Mouse (Mus musculus): Measurements from ENCODE around the gene Abca1. TPM values are rescaled to one million over a fixed set of nuclear protein-coding genes. Genes with fewer than 3 reads are reported as not detected.

Abca1 gene
- polyA plus RNA-seq, 1 experiment from 2014 or later = 16.4 TPM

DNA sequence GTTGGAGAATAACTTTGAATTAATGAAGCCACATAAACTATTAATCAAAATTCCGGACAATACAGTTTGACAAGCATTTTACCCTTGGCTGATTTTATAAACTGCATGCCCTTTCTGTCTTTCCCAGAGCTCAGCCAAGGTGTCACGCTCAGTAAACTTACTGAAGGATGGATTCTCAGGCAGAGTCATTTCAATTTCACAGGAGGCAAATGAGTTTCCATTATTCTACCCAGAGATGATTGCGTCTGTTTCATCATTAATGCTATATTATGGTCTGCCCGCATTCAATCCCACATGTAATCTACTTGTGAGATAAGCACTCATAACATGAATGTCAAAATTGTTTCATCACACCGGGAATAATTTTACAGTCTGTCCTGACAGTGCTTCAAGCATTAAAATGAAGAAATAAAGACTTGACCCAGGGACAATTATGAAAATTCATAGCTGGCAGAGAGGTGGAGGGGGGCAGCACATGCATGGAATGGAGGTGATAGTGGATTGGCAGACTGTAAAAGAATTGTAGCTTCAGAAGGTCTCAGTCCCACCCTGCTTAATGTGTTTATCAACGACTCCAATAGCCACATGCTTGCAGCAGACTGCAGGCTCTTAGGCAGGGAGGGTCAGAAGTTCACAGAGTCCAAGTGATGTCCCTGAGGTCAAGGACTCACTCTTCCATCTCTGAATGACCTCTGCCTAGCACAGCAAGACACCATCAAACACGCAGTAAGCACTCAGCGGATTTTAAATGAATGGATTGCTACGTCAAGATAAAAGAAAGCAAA is 113.3 kb downstream of the Abca1 start:
- H3K4me3 ChIP-seq (ENCODE audit: low read depth, low read length) = no peak overlapping the region
- H3K36me3 ChIP-seq (ENCODE audit: control insufficient read depth, insufficient read depth, low read length) = peaks cover 73% of the 10 kb centered on the region
- H3K9me3 ChIP-seq (ENCODE audit: control insufficient read depth, low read length) = no peaks in the 10 kb centered on the region
- H3K4me2 ChIP-seq (ENCODE audit: low read depth, low read length) = no peak overlapping the region
- WGBS = 76% methylated on average over 9 of the region's 9 CpGs
- H3K4me1 ChIP-seq (ENCODE audit: control insufficient read depth, insufficient read depth, low read length) = no peaks in the 10 kb centered on the region
- no peak overlapping the region for H3K27ac ChIP-seq (replicated peaks; ENCODE audit: low read depth, low read length)
- H3K27me3 ChIP-seq (replicated peaks; ENCODE audit: control insufficient read depth, insufficient read depth, low read length) = no peaks in the 10 kb centered on the region
- ATAC-seq (ENCODE audit: low read depth) = no peak
- DNase-seq (ENCODE audit: low spot score) = no peak
- no peak overlapping the region for H3K9ac ChIP-seq (ENCODE audit: low read depth, low read length)

DNA sequence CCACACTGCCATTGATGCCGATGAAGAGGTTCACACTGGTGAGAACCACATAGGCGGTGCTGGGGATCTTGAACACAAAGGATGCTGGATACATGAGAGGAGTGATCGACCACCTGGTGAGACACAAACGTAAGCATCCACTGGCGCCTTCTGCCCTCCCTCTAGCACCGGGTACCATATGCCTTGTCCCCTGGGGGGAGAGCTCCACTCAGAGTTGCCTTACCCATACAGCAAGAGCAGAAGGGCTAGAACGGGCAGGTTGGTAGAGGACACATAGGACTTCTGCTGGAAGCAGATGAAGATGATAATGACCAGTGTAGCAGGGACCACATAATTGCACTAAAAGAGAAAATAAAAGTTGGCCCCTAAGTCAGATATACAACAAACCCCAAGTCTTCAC is 113.9 kb downstream of the Abca1 start:
- Histone ChIP-seq H3K36me3 (ENCODE audit: control insufficient read depth, insufficient read depth, low read length) (peaks cover 73% of the 10 kb centered on the region), H3K4me2 (ENCODE audit: low read depth, low read length) (no peak overlapping the region), H3K4me3 (ENCODE audit: low read depth, low read length) (no peak overlapping the region), H3K9ac (ENCODE audit: low read depth, low read length) (no peak overlapping the region), H3K27ac (replicated peaks; ENCODE audit: low read depth, low read length) (no peak overlapping the region), H3K27me3 (replicated peaks; ENCODE audit: control insufficient read depth, insufficient read depth, low read length) (no peaks in the 10 kb centered on the region), H3K4me1 (ENCODE audit: control insufficient read depth, insufficient read depth, low read length) (no peaks in the 10 kb centered on the region), H3K9me3 (ENCODE audit: control insufficient read depth, low read length) (no peaks in the 10 kb centered on the region)
- DNase-seq (ENCODE audit: low spot score) = no peak
- no peak for ATAC-seq (ENCODE audit: low read depth)
- 83% methylated on average over 7 of the region's 7 CpGs for WGBS

DNA sequence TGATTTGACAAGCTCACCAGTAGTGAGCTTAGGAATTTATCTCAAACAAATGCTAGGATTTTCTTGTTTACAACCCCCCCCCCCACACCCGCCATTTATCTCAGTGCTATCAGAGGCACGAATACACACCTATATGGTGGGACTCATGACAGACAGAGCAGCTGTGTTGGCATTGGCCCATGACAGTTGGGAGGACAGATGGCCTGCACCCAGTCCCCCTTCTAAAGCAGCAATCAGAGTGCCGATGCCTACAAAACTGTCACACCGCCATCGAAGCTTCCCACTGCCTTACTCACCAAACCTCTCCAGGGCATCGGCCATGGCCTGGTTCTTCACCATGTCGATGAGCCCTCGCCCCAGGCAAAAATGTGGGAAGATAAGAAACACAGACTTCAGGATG is 115.9 kb downstream of the Abca1 start:
- no peak overlapping the region for H3K27ac ChIP-seq (replicated peaks; ENCODE audit: low read depth, low read length)
- no peak overlapping the region for H3K4me2 ChIP-seq (ENCODE audit: low read depth, low read length)
- H3K9me3 ChIP-seq (ENCODE audit: control insufficient read depth, low read length) = no peaks in the 10 kb centered on the region
- H3K9ac ChIP-seq (ENCODE audit: low read depth, low read length) = no peak overlapping the region
- H3K4me3 ChIP-seq (ENCODE audit: low read depth, low read length) = no peak overlapping the region
- WGBS = 92% methylated on average over 8 of the region's 8 CpGs
- peaks cover 72% of the 10 kb centered on the region for H3K36me3 ChIP-seq (ENCODE audit: control insufficient read depth, insufficient read depth, low read length)
- DNase-seq (ENCODE audit: low spot score) (no peak), ATAC-seq (ENCODE audit: low read depth) (no peak)
- no peaks in the 10 kb centered on the region for H3K27me3 ChIP-seq (replicated peaks; ENCODE audit: control insufficient read depth, insufficient read depth, low read length)
- H3K4me1 ChIP-seq (ENCODE audit: control insufficient read depth, insufficient read depth, low read length) = no peaks in the 10 kb centered on the region

DNA sequence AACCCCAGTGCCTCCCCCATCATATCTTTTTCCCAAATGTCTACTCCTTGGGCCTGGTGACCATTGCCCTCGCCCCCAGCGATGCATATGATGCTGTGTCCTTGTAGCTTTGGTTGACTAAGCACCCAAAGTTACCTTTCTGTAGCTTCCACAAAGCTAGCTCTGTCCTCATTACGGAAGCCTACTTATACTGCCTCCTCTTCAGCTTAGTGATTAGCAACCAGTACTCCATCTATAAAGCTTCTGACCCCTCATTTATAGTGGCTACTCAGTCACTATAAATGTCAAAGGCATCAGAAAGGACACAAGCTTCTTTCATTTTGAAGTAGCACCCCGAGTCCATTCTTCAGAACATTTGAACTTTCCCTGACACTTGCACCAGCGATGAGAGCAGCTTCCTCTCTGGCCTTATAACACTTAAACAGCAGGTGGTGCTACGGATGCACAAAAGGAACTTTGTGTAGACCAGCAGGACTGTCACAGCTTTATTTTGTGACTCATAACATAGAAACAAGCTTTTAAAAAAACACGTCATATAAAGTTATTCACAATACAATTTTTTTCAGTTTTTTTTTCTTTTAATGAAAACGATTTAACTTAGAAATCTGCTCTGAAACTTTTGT is 129.3 kb downstream of the Abca1 start:
- no peak overlapping the region for H3K27ac ChIP-seq (replicated peaks; ENCODE audit: low read depth, low read length)
- H3K27me3 ChIP-seq (replicated peaks; ENCODE audit: control insufficient read depth, insufficient read depth, low read length) = no peaks in the 10 kb centered on the region
- H3K9me3 ChIP-seq (ENCODE audit: control insufficient read depth, low read length) = 0 out of 2 replicates have a peak, but pooled peaks cover 3% of the 10 kb centered on the region
- no peak overlapping the region for H3K9ac ChIP-seq (ENCODE audit: low read depth, low read length)
- H3K4me3 ChIP-seq (ENCODE audit: low read depth, low read length) = no peak overlapping the region
- ATAC-seq (ENCODE audit: low read depth) (no peak), DNase-seq (ENCODE audit: low spot score) (peak; percentile 60)
- H3K4me2 ChIP-seq (ENCODE audit: low read depth, low read length) = no peak overlapping the region
- peaks cover 28% of the 10 kb centered on the region for H3K36me3 ChIP-seq (ENCODE audit: control insufficient read depth, insufficient read depth, low read length)
- H3K4me1 ChIP-seq (ENCODE audit: control insufficient read depth, insufficient read depth, low read length) = no peaks in the 10 kb centered on the region
- WGBS = 53% methylated on average over 8 of the region's 8 CpGs

DNA sequence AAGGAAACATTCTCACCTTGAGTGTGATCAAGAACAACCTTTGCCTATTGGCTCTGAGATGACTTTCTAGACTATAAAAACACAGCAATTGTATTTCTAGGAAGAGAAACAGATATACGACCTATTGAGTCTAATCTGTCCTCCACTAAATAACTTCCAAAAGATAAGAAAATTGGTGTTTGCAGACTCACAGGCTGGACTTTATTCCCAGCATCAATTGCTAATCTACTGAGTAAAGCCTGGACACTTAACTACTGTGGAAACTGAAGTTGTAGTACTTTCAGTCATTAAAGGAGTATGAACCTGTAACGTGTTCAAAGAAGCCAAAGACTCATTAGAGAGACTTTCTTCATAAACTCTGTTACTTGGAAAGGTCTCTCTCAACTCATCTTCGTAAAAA is 131.9 kb downstream of the Abca1 start:
- no peak for ATAC-seq (ENCODE audit: low read depth)
- Histone ChIP-seq H3K4me2 (ENCODE audit: low read depth, low read length) (no peak overlapping the region), H3K4me3 (ENCODE audit: low read depth, low read length) (no peak overlapping the region), H3K4me1 (ENCODE audit: control insufficient read depth, insufficient read depth, low read length) (no peaks in the 10 kb centered on the region), H3K9ac (ENCODE audit: low read depth, low read length) (no peak overlapping the region), H3K36me3 (ENCODE audit: control insufficient read depth, insufficient read depth, low read length) (peaks cover 15% of the 10 kb centered on the region), H3K9me3 (ENCODE audit: control insufficient read depth, low read length) (0 out of 2 replicates have a peak, but pooled peaks cover 3% of the 10 kb centered on the region), H3K27ac (replicated peaks; ENCODE audit: low read depth, low read length) (no peak overlapping the region), H3K27me3 (replicated peaks; ENCODE audit: control insufficient read depth, insufficient read depth, low read length) (no peaks in the 10 kb centered on the region)
- DNase-seq (ENCODE audit: low spot score) = no peak
- 81% methylated on average over 3 of the region's 3 CpGs for WGBS

DNA sequence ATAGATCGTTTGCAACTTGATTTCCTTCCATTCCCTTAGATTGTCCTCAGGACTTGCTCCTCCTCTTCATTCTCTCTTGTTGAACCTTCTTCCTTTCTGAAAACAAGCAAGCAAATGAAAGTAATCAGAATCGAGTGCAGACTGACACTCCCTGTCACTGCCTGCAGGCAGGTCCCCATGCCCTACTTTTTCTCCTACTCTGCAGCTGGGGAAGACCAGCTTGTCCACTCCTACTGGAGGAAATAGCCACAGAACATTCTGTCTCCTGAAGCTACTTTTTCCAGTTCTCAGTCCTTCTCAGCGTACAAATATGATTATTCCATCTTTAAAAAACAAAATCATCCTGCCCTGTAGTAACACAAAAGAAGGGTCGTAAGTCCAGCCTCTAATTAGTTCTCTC is 135.3 kb downstream of the Abca1 start:
- H3K9ac ChIP-seq (ENCODE audit: low read depth, low read length) = no peak overlapping the region
- 0 out of 2 replicates have a peak, but pooled peaks cover 3% of the 10 kb centered on the region for H3K9me3 ChIP-seq (ENCODE audit: control insufficient read depth, low read length)
- no peak overlapping the region for H3K27ac ChIP-seq (replicated peaks; ENCODE audit: low read depth, low read length)
- no peak overlapping the region for H3K4me3 ChIP-seq (ENCODE audit: low read depth, low read length)
- ATAC-seq (ENCODE audit: low read depth) = no peak
- H3K36me3 ChIP-seq (ENCODE audit: control insufficient read depth, insufficient read depth, low read length) = peaks cover 32% of the 10 kb centered on the region
- H3K4me1 ChIP-seq (ENCODE audit: control insufficient read depth, insufficient read depth, low read length) = no peaks in the 10 kb centered on the region
- 85% methylated on average over 4 of the region's 4 CpGs for WGBS
- DNase-seq (ENCODE audit: low spot score) = no peak
- no peak overlapping the region for H3K4me2 ChIP-seq (ENCODE audit: low read depth, low read length)
- no peaks in the 10 kb centered on the region for H3K27me3 ChIP-seq (replicated peaks; ENCODE audit: control insufficient read depth, insufficient read depth, low read length)

DNA sequence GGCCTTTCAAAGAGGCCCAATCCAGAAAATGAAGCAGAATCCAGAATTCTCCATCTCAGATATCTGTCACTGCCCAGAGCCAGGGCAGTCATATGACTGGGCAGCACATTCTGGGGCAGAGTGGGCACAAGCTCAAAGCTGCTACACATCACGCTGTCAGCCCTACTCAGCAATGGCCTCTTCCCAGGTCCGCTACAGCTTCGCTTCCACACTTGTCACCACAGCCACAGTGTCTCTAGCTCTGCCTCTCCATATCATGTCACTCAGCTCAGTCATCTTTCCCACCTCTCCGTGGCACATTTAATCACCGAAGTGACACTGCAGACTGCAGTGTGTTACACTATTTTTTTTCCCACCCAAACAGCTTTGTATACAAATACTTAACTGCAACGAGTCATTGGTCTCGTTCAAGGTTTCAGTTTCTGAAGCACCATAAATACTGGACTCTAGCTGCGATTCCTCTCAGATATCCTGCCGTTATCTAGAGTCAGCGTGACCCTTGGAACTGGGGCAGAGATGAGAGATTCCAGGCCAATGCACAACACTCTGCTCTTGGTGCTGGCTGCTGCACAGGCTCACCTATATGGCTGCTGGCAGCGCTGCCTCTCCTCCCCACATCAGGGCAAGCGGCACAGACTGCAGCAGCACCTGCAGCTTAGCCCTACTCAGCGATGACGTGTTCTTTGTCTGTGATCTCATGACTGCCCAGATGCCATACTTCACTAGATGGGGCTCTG is 136.3 kb downstream of the Abca1 start:
- Histone ChIP-seq H3K27ac (replicated peaks; ENCODE audit: low read depth, low read length) (no peak overlapping the region), H3K4me2 (ENCODE audit: low read depth, low read length) (no peak overlapping the region), H3K9me3 (ENCODE audit: control insufficient read depth, low read length) (0 out of 2 replicates have a peak, but pooled peaks cover 3% of the 10 kb centered on the region), H3K9ac (ENCODE audit: low read depth, low read length) (no peak overlapping the region), H3K4me1 (ENCODE audit: control insufficient read depth, insufficient read depth, low read length) (no peaks in the 10 kb centered on the region), H3K27me3 (replicated peaks; ENCODE audit: control insufficient read depth, insufficient read depth, low read length) (no peaks in the 10 kb centered on the region), H3K4me3 (ENCODE audit: low read depth, low read length) (no peak overlapping the region), H3K36me3 (ENCODE audit: control insufficient read depth, insufficient read depth, low read length) (peaks cover 40% of the 10 kb centered on the region)
- DNase-seq (ENCODE audit: low spot score) (no peak), ATAC-seq (ENCODE audit: low read depth) (no peak)
- WGBS = 93% methylated on average over 14 of the region's 14 CpGs

DNA sequence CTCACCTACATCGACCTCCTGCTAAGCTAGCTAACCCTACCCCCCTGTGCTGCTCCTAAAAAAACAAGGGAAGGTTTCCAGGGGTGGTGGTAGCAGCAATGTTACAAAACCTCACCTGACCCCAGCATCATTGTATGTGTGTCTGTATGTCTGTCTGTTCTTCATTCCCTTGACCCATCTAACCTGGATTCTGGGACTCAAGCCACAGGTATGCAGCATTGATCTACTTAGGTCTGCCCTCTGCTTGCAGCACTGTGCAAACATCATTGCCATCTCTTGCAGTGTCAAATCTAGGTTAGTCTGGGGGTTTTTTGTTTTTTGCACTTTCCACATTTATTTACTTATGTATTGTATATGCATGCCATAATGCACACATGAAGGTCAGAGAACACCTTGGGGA is 141.3 kb downstream of the Abca1 start:
- H3K36me3 ChIP-seq (ENCODE audit: control insufficient read depth, insufficient read depth, low read length) = peaks cover 68% of the 10 kb centered on the region

More for the DNA sequence above, 141.3 kb downstream of the Abca1 start:
- Histone ChIP-seq H3K4me3 (ENCODE audit: low read depth, low read length) (no peak overlapping the region), H3K27ac (replicated peaks; ENCODE audit: low read depth, low read length) (no peak overlapping the region), H3K27me3 (replicated peaks; ENCODE audit: control insufficient read depth, insufficient read depth, low read length) (no peaks in the 10 kb centered on the region), H3K9ac (ENCODE audit: low read depth, low read length) (no peak overlapping the region), H3K4me2 (ENCODE audit: low read depth, low read length) (no peak overlapping the region), H3K4me1 (ENCODE audit: control insufficient read depth, insufficient read depth, low read length) (no peaks in the 10 kb centered on the region), H3K9me3 (ENCODE audit: control insufficient read depth, low read length) (peaks cover 9% of the 10 kb centered on the region; the same call in 1 of the 2 replicates)
- ATAC-seq (ENCODE audit: low read depth) = no peak
- 94% methylated on average over 1 of the region's 1 CpGs for WGBS
- DNase-seq (ENCODE audit: low spot score) = no peak

Data from embryonic facial prominence, embryonic 14.5 days (tissue).